ENCODE assay signal across 15 mouse cellular contexts in the genomic region with DNA sequence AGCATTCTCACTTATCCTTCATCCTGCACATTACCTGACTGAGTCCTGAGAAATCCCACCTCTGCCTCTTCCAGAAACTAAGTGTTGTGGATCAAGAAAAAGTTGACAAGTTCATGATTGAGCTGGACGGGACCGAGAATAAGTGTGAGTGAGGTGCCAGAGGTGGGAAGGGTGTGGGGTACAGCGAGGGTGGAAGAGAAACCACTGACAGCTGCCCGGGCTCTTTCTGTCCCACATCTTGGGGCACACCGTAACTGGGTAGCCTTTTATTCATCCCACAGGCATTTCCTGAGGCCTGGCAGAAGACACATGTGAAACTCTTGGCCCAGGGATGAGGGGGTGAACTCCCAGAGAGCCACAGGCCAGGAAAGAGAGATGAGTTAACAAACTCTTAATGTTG. TPM values are rescaled to one million over a fixed set of nuclear protein-coding genes. Genes with fewer than 3 reads are reported as not detected.
DNase-seq lines count a peak whose midpoint lies in the region; ATAC-seq and TF ChIP-seq lines count a peak whose summit lies in the region.
"Had no signal": no experiment of that assay in that cellular context is flagged by ENCODE, and none has a peak within 500 bp of the region (broad histone marks: within the 10 kb centered on the region; RNA-seq: fewer than 3 reads in every experiment).

No protein-coding gene starts in this region.

- H3K9me3 ChIP-seq in kidney, embryonic 14.5 days (ENCODE audit: control insufficient read depth, low read length): no peaks in the 10 kb centered on the region
- no peaks in the 10 kb centered on the region for H3K9me3 ChIP-seq in embryonic facial prominence, embryonic 14.5 days (ENCODE audit: control insufficient read depth, low read length)
- H3K9me3 ChIP-seq: forebrain, embryonic 12.5 days; kidney, embryonic 15.5 days; midbrain, embryonic 13.5 days had no signal

- DNase-seq in heart, adult 2 months: no peak
- DNase-seq in heart, adult 18-20 months: no peak
- no peak for DNase-seq in kidney, adult 9 months
- no peak for DNase-seq in embryonic facial prominence, embryonic 14.5 days (ENCODE audit: low spot score)
- no peak for DNase-seq in adrenal gland, postnatal 25 days
- DNase-seq: cerebellum, postnatal 25 days; lung, embryonic 14.5 days had no signal

- TF ChIP-seq POLR2A in heart, adult 2 months (IDR thresholded peaks at IDR 0.05; ENCODE audit: insufficient read depth, low read depth, low read length): no peak

- H3K4me3 ChIP-seq in heart, adult 2 months: peak overlapping the region; percentile 47
- no peak overlapping the region for H3K4me3 ChIP-seq in kidney, embryonic 14.5 days (ENCODE audit: low read length)
- 0 out of 2 replicates have a peak overlapping the region, but pooled peaks have one; percentile 2 for H3K4me3 ChIP-seq in embryonic facial prominence, embryonic 14.5 days (ENCODE audit: low read depth, low read length)
- H3K4me3 ChIP-seq: forebrain, embryonic 12.5 days; kidney, embryonic 15.5 days; layer of hippocampus, adult 2 months; midbrain, embryonic 13.5 days had no signal

- H3K4me2 ChIP-seq in kidney, embryonic 14.5 days (replicated peaks; ENCODE audit: low read depth, low read length): no peak overlapping the region
- H3K4me2 ChIP-seq in embryonic facial prominence, embryonic 14.5 days (ENCODE audit: low read depth, low read length): peak overlapping the region; percentile 2; the same call in 1 of the 2 replicates
- H3K4me2 ChIP-seq: forebrain, embryonic 12.5 days; midbrain, embryonic 13.5 days had no signal

- TF ChIP-seq CTCF in heart, adult 2 months (IDR thresholded peaks at IDR 0.05): no peak

- H3K79me2 ChIP-seq in heart, adult 2 months (replicated peaks; ENCODE audit: control insufficient read depth, insufficient read depth, low read length): peaks cover 4% of the 10 kb centered on the region

- ATAC-seq in kidney, embryonic 14.5 days (ENCODE audit: low FRiP score, low TSS enrichment): no peak
- no peak for ATAC-seq in embryonic facial prominence, embryonic 14.5 days (ENCODE audit: low read depth)
- ATAC-seq in erythroblast, adult 5-6 weeks (replicated peaks; ENCODE audit: low FRiP score, poor library complexity, severe bottlenecking): no peak
- ATAC-seq: inflammation-experienced regulatory T-cells, adult 6 months; midbrain, embryonic 13.5 days had no signal

- intact Hi-C loops in heart, adult 2 months (cut with DNase I): no loop called here

- peaks cover 12% of the 10 kb centered on the region for H3K36me3 ChIP-seq in heart, adult 2 months (ENCODE audit: control insufficient read depth, insufficient read depth, low read length)
- peaks cover 25% of the 10 kb centered on the region; the same call in 1 of the 2 replicates for H3K36me3 ChIP-seq in kidney, embryonic 14.5 days (ENCODE audit: control insufficient read depth, insufficient read depth, low read length)
- peaks cover 32% of the 10 kb centered on the region for H3K36me3 ChIP-seq in embryonic facial prominence, embryonic 14.5 days (ENCODE audit: control insufficient read depth, insufficient read depth, low read length)

- H3K27ac ChIP-seq in heart, adult 2 months: peak overlapping the region; percentile 99
- H3K27ac ChIP-seq in kidney, embryonic 14.5 days (ENCODE audit: low read depth, low read length): no peak overlapping the region
- no peak overlapping the region for H3K27ac ChIP-seq in embryonic facial prominence, embryonic 14.5 days (replicated peaks; ENCODE audit: low read depth, low read length)
- H3K27ac ChIP-seq: forebrain, embryonic 12.5 days; kidney, embryonic 15.5 days; layer of hippocampus, adult 2 months; macrophage; midbrain, embryonic 13.5 days had no signal

- TF ChIP-seq EP300 in heart, adult 2 months (IDR thresholded peaks at IDR 0.05; ENCODE audit: insufficient read depth, low read depth, low read length): no peak

- H3K4me1 ChIP-seq in heart, adult 2 months (ENCODE audit: control insufficient read depth, insufficient read depth, low read length): no peaks in the 10 kb centered on the region
- H3K4me1 ChIP-seq in kidney, embryonic 14.5 days (ENCODE audit: control insufficient read depth, insufficient read depth, low read length): peaks cover 23% of the 10 kb centered on the region
- peaks cover 29% of the 10 kb centered on the region for H3K4me1 ChIP-seq in embryonic facial prominence, embryonic 14.5 days (ENCODE audit: control insufficient read depth, insufficient read depth, low read length)

- H3K9ac ChIP-seq in heart, adult 2 months (ENCODE audit: low read depth, low read length): peak overlapping the region; percentile 13
- peak overlapping the region; percentile 28; the same call in 1 of the 2 replicates for H3K9ac ChIP-seq in kidney, embryonic 14.5 days (ENCODE audit: low read depth, low read length)
- H3K9ac ChIP-seq in embryonic facial prominence, embryonic 14.5 days (ENCODE audit: low read depth, low read length): no peak overlapping the region; the same call in 1 of the 2 replicates
- H3K9ac ChIP-seq: forebrain, embryonic 12.5 days; kidney, embryonic 15.5 days; midbrain, embryonic 13.5 days had no signal

- H3K27me3 ChIP-seq in heart, adult 2 months (ENCODE audit: control insufficient read depth, insufficient read depth, low read length): no peaks in the 10 kb centered on the region
- no peaks in the 10 kb centered on the region for H3K27me3 ChIP-seq in kidney, embryonic 14.5 days (ENCODE audit: control insufficient read depth, insufficient read depth, low read length)
- H3K27me3 ChIP-seq in embryonic facial prominence, embryonic 14.5 days (replicated peaks; ENCODE audit: control insufficient read depth, insufficient read depth, low read length): no peaks in the 10 kb centered on the region
- H3K27me3 ChIP-seq: kidney, embryonic 15.5 days had no signal

- 56% methylated on average over 5 of the region's 5 CpGs for WGBS in heart, adult 2 months
- WGBS in kidney, embryonic 14.5 days: 83% methylated on average over 5 of the region's 5 CpGs
- 82% methylated on average over 5 of the region's 5 CpGs for WGBS in embryonic facial prominence, embryonic 14.5 days

RNA-seq across cellular contexts. Expression of a gene that starts 1.5 kb away (rescaled TPM):
- 1,000 to 10,000 TPM; 1,523 to 1,659 TPM for total RNA-seq in heart, adult 2 months (2021)
- polyA plus RNA-seq in heart, adult 2 months (2012; rRNA removed): 1,222 and 1,919 TPM in 2 replicates
- total RNA-seq in heart, adult 18-20 months (2021): 1,000 to 10,000 TPM; 1,596 to 1,839 TPM
- 22.4 and 26.8 TPM in 2 replicates for polyA plus RNA-seq in kidney, embryonic 14.5 days (2014; fragmentation: Nextera tagmentation; extraction: Ambion mirVana)
- 165 and 289 TPM in 2 replicates for polyA plus RNA-seq in embryonic facial prominence, embryonic 14.5 days (2014; fragmentation: Nextera tagmentation; extraction: Ambion mirVana)
- 17.9 and 28.3 TPM in 2 replicates for total RNA-seq in adrenal gland, postnatal 25 days (2021)
- 1.5 and 2.9 TPM in 2 replicates for total RNA-seq in erythroblast, adult 5-6 weeks (2015; ENCODE audit: low replicate concordance)
- total RNA-seq in erythroblast, adult 5-6 weeks (2017; ENCODE audit: low replicate concordance): 3.3 and 6.0 TPM in 2 replicates

RNA-seq across cellular contexts. Expression of a gene that starts 4.1 kb away (rescaled TPM):
- total RNA-seq in heart, adult 2 months (2021): 100 to 1,000 TPM; 270 to 280 TPM
- polyA plus RNA-seq in heart, adult 2 months (2012; rRNA removed): 439 and 479 TPM in 2 replicates
- 100 to 1,000 TPM; 303 to 305 TPM for total RNA-seq in heart, adult 18-20 months (2021)
- 1,900 and 2,186 TPM in 2 replicates for polyA plus RNA-seq in kidney, embryonic 14.5 days (2014; fragmentation: Nextera tagmentation; extraction: Ambion mirVana)
- 1,605 and 1,712 TPM in 2 replicates for polyA plus RNA-seq in embryonic facial prominence, embryonic 14.5 days (2014; fragmentation: Nextera tagmentation; extraction: Ambion mirVana)
- total RNA-seq in adrenal gland, postnatal 25 days (2021): 922 and 959 TPM in 2 replicates
- 414 and 492 TPM in 2 replicates for total RNA-seq in erythroblast, adult 5-6 weeks (2015; ENCODE audit: low replicate concordance)
- 125 and 193 TPM in 2 replicates for total RNA-seq in erythroblast, adult 5-6 weeks (2017; ENCODE audit: low replicate concordance)

RNA-seq across cellular contexts. Expression of a gene that starts 10.7 kb away (rescaled TPM):
- total RNA-seq in heart, adult 2 months (2021): 10 to 100 TPM; 82.8 to 99.4 TPM
- polyA plus RNA-seq in heart, adult 2 months (2012; rRNA removed): 72.9 and 87.8 TPM in 2 replicates
- total RNA-seq in heart, adult 18-20 months (2021): 10 to 100 TPM; 89.3 to 93.9 TPM
- polyA plus RNA-seq in kidney, embryonic 14.5 days (2014; fragmentation: Nextera tagmentation; extraction: Ambion mirVana): 177 and 230 TPM in 2 replicates
- 88.9 and 97.1 TPM in 2 replicates for polyA plus RNA-seq in embryonic facial prominence, embryonic 14.5 days (2014; fragmentation: Nextera tagmentation; extraction: Ambion mirVana)
- 88.3 and 97.4 TPM in 2 replicates for total RNA-seq in adrenal gland, postnatal 25 days (2021)
- 10.6 and 31.3 TPM in 2 replicates for total RNA-seq in erythroblast, adult 5-6 weeks (2015; ENCODE audit: low replicate concordance)
- total RNA-seq in erythroblast, adult 5-6 weeks (2017; ENCODE audit: low replicate concordance): 21.4 and 25.6 TPM in 2 replicates

RNA-seq across cellular contexts. Expression of a gene that starts 11.2 kb away (rescaled TPM):
- 100 to 1,000 TPM; 532 to 626 TPM for total RNA-seq in heart, adult 2 months (2021)
- 632 and 932 TPM in 2 replicates for polyA plus RNA-seq in heart, adult 2 months (2012; rRNA removed)
- total RNA-seq in heart, adult 18-20 months (2021): 100 to 1,000 TPM; 619 to 711 TPM
- polyA plus RNA-seq in kidney, embryonic 14.5 days (2014; fragmentation: Nextera tagmentation; extraction: Ambion mirVana): 153 and 171 TPM in 2 replicates
- polyA plus RNA-seq in embryonic facial prominence, embryonic 14.5 days (2014; fragmentation: Nextera tagmentation; extraction: Ambion mirVana): 147 and 165 TPM in 2 replicates
- 122 and 146 TPM in 2 replicates for total RNA-seq in adrenal gland, postnatal 25 days (2021)
- 17.1 and 20.1 TPM in 2 replicates for total RNA-seq in erythroblast, adult 5-6 weeks (2015; ENCODE audit: low replicate concordance)
- total RNA-seq in erythroblast, adult 5-6 weeks (2017; ENCODE audit: low replicate concordance): 16.2 and 16.6 TPM in 2 replicates

RNA-seq across cellular contexts. Expression of a gene that starts 11.5 kb away (rescaled TPM):
- 10 to 100 TPM; 50.8 to 58.7 TPM for total RNA-seq in heart, adult 2 months (2021)
- polyA plus RNA-seq in heart, adult 2 months (2012; rRNA removed): 65.0 and 80.9 TPM in 2 replicates
- total RNA-seq in heart, adult 18-20 months (2021): 10 to 100 TPM; 51.4 to 63.0 TPM
- polyA plus RNA-seq in kidney, embryonic 14.5 days (2014; fragmentation: Nextera tagmentation; extraction: Ambion mirVana): 83.0 and 109 TPM in 2 replicates
- 100 and 105 TPM in 2 replicates for polyA plus RNA-seq in embryonic facial prominence, embryonic 14.5 days (2014; fragmentation: Nextera tagmentation; extraction: Ambion mirVana)
- 92.7 and 106 TPM in 2 replicates for total RNA-seq in adrenal gland, postnatal 25 days (2021)
- 146 and 222 TPM in 2 replicates for total RNA-seq in erythroblast, adult 5-6 weeks (2015; ENCODE audit: low replicate concordance)
- 217 and 308 TPM in 2 replicates for total RNA-seq in erythroblast, adult 5-6 weeks (2017; ENCODE audit: low replicate concordance)

Comparison
In these comparisons a context has a peak if more than half of its experiments do, and no peak if none do; other contexts are left out.
1. RNA of a gene that starts 1.5 kb away (total RNA-seq): 1,596 to 1,839 TPM in heart, adult 18-20 months and 1,523 to 1,659 TPM in heart, adult 2 months; 17.9 to 28.3 TPM in adrenal gland, postnatal 25 days and 1.5 to 6.0 TPM in erythroblast, adult 5-6 weeks; every median in the first group is over 10 times any median in the second.